Mouse (Mus musculus): ENCODE measurements around the gene Rasa2.
A peak's percentile ranks its signal among the peaks of the same experiment; 100 is the strongest.

Gene Rasa2

GRCm38 (mm10) chr9:96638508-96638907 is 7.1 kb upstream of the Rasa2 start:
- DNase-seq: no peak

DNA sequence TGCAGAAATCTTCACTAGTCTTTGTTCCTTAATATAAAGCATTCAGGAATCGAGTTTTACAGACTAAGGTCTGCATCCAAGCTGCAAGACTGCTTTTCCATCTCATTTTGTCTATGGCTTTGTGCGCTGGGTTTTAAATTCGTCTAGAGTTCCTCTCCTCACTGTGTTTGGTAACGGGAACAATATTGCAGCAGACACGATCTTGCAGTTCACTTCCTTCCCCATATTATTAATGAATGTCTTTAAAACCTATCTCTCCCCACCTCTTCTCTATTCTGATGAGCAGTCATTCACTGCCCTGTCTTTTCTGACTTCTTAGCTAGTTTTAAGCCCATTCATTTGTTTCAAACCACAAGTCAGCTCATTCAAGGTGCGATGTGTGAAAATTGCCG is 5.7 kb upstream of the Rasa2 start:
- DNase-seq: no peak

DNA sequence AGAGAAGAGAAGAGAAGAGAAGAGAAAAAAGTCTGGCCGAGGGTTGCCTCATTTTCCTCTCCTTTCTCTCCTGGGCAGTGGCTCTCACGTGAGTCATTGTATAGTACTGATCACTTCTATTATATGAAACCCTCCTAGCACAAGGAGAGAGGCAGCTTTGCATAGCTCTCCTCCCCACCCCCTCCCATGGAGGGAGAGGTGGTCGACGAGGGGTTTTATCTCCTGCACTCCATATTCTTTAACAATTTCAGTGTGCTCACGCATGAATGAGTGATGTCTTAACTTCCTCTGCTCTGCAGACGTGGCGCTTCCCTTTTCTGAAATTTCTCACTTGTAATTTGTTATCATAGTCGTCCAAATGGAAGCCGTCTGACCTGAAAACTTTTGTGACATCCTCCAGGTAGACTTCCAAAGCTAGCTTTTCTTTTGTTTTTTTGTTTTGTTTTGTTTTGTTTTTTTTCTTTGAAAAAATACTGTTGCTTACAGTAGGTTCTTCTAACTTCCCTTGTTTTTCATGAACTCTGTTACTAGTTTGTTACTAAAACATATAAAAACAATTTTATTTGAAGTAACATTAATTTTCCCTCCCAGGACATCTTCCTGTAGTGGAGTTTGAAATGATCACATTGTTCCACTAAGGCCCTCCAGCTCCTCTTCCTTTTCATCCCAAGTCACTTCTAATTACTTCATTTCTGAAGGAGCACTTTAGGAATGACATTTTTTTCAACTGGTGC is 5.2 kb upstream of the Rasa2 start:
- no peak for DNase-seq

GRCm38 (mm10) chr9:96635899-96636298 is 4.5 kb upstream of the Rasa2 start:
- DNase-seq: no peak

DNA sequence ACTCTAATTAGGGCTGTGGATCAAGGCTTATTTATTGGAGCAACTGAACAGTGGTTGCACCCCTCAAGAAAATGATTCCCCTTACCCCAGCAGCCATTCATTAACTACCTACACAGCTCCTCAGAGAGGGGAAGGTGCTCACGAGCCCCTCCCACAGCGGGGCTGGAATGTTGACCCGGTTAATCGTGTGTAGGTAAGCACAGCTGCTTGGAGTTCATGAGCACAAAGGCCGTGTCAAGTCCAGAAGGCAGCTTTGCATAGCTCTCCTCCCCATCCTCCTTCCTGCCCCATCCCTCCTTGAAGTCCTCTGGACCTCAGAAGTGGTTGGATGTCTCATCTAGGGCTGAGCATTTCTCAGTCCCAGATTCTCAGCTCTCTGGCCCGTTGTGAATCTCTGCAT is 3.8 kb upstream of the Rasa2 start:
- DNase-seq: no peak

DNA sequence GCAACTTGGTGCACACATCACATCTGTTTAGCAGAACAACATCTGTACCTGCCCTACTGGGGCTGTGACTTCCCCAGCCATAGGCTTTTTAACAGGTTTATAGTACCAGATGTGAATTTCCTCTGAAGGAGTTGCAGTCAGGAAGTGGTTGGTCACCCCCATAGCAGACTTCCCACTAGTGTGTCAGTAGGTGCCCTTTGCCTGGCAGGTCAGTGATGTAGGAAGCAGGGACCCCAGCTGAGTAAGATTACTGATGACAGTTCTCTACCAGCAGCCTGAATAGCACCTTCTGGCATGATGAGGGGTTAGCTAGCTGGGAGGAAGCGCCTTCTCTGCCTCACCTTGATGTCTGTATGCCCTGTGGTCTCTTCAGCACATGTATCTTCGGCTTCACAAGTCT is 2.4 kb upstream of the Rasa2 start:
- DNase-seq: no peak

DNA sequence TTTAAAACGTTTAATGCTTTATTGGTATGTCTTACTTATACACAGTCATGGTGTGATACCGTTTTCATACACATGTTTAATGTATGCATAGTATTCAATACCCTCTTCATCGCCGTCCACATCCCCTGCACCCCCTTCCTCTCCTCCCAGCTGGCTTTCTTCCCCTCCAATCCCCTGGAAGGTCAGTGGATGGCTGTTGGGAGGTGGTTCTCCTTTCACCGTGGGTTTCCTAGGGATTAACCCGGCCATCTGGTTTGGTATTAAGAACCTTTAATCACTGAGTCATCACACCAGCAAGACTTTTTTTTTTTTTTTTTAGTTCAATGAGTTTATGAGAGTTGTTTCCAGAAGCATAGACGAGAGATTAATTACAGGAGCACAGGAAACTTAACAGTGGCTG is 1.3 kb upstream of the Rasa2 start:
- DNase-seq: peak; percentile 19 to 21

DNA sequence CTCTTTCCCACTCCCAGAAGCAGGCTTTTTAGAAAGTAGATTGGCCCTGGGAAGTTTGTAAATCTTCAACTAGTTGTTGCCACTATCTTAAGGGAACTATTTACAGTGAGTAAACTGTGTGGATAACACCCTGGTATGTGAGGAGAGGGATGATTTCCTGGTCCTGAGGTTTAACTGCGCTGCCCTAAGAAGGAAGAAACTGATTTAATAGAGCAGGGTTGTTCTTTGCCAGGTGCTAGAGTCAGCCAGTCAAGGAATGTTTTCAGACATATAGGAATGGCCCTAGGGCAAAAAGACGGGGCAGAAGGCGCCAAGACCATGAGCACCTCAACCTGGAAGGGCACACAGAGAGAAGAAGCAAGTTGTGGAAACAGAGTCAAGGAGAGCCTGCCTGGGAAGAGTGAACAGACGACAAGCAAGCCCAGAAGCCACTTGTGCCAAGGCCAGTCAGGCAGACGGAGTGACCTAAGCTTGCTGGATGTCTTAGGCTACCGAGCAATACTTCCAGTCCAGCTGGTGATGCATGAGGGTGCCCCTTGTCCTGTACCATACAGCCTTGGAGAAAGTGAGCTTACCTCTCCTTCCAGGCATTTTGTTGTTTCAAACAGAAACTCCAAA is 765 bp upstream of the Rasa2 start:
- peak; percentile 38 to 39 for DNase-seq

- DNase-seq: peak; percentile 50 to 58
Measured at GRCm38 (mm10) chr9:96630571-96631388, 637 bp downstream of the Rasa2 start.

- no peak for DNase-seq
Measured at GRCm38 (mm10) chr9:96629151-96629550, 2.3 kb downstream of the Rasa2 start.

DNA sequence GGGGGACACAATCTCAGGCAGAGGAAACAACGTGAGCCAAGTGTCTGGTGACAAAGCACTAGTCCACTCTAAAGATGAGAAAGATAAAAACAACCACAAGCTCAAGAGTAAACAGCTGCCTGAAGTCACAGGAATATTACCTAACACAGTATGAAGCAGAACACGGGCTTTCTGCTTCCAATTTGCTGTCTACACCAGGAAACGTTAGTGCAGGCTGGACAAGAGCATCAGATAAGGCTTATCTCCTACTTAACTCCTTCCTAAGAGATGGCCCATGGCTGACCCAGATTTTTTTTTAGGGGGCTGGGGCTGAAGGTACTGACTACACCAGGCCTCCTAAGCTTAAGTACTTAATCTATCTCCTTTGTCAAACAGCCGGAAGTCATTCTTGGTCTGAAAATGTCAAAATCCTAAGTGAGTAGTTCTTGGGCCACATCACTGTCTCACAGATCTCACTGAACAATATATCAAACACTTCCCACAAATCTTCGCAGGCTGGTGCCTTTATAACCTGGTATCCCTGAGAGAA is 3.8 kb downstream of the Rasa2 start:
- DNase-seq: no peak

DNA sequence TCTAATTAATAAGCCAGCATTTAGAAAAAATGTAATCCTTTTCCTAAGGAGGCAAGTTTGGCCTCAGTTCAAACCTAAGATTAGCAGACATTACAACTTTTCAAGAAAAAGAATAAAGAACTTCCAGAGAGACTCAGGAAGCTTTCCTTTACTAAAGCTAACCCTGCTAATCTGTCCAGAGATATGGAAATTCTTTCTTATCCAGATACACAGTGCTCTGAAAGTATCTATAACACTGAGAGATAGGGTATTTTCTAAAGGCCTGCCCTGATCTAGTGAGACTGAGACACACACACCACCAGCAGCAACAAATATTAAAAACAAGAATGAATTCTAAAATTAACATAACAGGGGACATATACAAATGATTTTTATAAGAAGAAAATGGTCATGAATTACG is 4.4 kb downstream of the Rasa2 start:
- DNase-seq: no peak

- no peak for DNase-seq
Measured at GRCm38 (mm10) chr9:96618448-96619176, 12.8 kb downstream of the Rasa2 start.

DNA sequence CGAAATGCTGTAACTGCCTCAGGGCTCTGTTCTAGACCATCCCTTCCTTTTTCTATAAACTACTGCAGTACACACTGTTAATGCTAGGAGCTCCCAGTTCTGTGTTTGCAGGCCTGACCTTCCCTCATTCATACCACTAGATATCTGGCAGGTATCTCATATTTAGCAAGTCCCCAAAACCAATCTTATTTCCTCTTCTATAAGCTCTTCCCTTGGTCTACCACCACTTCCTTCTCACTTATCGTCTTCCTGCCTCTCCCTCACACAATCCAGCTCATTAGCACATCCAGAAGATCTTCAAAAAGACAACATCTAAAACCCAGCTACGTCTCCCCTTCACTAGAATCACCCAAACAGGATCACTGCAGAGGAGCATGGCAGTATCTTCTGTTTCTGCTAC is 19.1 kb downstream of the Rasa2 start:
- DNase-seq: no peak

GRCm38 (mm10) chr9:96611693-96612293 is 19.6 kb downstream of the Rasa2 start:
- no peak for DNase-seq

DNA sequence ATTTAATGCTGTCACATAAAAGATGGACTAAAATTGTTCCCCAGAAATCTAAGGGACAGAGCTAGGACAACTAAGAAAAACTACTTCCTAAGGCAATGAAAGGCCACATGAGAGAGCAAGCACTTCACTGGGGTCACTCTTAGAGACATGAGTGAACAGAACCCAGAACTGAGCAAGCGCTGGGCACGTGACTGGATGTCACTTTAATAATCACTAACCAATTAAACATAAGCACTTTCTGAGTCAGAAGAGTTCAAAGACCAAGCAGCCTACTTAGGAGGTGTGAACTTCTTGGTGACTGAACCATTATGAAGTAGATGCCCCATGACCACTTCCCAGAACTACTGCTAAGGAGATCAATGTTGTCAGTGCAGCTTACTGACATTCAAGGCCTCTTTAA is 20.6 kb downstream of the Rasa2 start:
- no peak for DNase-seq

DNA sequence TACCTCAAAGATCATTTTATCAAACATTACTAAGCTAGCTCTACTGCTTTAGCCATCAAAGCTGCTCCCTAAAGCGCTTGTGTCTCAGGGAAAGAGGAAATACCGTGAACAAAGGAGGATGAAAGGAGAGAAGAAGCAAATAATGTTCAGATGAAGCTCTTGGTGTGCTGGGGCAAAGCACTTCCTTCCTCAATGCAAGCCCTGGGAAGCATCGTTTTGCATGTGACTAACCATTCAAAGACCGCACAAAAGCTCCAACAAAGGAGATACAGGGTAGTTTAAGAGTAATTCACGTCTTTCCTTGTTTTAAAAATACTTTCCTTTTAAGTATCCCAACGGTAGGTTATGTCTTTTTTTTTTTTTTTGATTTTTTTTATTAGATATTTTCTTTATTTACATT is 28.0 kb downstream of the Rasa2 start:
- no peak for DNase-seq

- no peak for DNase-seq
Measured at GRCm38 (mm10) chr9:96597899-96598298, 33.5 kb downstream of the Rasa2 start.

DNA sequence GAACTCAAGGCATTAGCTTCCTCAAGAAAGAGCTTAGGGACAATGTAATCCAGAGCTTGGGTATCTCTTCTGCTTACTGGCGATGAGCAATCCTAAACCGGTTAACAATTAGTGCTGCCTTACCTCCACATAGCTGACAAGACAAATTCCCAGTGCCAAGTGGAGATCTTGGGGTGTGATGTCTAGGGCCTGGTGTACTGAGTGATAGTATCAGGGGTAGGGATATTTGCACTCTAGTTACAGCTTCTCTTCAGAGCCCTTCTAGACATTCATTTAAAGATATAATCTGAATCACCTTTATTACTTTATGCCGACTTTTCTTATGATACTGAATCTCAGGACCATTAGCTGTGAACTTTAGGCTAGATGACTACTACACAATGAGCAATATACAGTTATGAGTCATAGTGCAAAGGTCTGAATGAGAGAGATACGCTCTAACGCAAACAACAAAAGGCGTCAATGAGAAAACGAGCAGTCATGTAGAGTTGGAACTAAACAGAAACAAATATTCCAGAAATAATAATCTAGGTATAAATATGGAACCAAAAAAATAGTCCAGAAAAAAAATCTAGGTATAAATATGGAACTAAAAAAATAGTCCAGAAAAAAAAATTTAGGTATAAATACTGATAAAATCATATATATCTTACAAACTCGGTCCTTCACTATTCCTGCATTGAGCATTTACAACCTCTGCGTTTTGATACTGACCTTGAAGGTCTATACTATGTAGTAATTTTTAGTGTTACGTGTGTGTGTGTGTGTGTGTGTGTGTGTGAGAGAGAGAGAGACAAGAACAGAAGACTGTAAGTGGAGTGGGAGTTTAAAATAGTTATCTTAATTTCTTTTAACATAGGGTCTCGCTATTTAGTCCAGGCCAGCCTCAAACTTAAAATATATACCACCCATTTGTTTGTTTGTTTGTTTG is 38.5 kb downstream of the Rasa2 start:
- no peak for DNase-seq

DNA sequence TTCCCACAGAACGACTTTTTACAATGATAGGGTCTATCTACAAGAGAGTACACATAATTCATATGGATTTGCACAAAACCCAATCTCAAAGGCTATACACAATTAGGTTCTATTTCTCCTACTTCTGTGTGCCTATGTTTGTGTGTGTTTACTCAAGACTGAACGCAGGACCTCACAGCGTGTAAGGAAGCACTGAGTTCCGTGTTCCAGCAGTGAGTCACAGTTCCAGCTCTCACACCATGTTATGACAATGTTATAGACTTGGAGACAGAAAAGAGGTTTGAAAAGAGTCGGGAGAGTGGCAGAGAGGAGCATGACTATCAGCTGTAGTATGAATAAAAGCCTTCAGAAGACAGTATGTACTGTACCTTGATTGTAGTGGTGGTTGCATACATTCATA is 42.1 kb downstream of the Rasa2 start:
- DNase-seq: no peak

GRCm38 (mm10) chr9:96583496-96583895 is 47.9 kb downstream of the Rasa2 start:
- DNase-seq: peak in 1 of 2 experiments; percentile 10
